Mouse (Mus musculus) lung, embryonic 14.5 days (tissue): ENCODE results near the gene Gnl3l. TPM values are rescaled to one million over a fixed set of nuclear protein-coding genes. Genes with fewer than 3 reads are reported as not detected.

Experiments
- ATAC-seq: fragments of 200-750 bp; cut with Nextera tagmentation; 2 replicates; pipeline ENCODE4 v1.8.0; 2017; ENCODE audit warnings: mild to moderate bottlenecking, moderate TSS enrichment, moderate library complexity; ENCODE audit not compliant: insufficient read depth
- DNase-seq: peaks from one replicate; pipeline ENCODE4 v3.0.0-alpha.2; 2015
- H3K27ac ChIP-seq: fragments of 300-500 bp; sonication (generic); 2 replicates; pipeline ENCODE4 v1.5.1; 2014; ENCODE audit warnings: low read depth, mild to moderate bottlenecking, moderate library complexity
- H3K27me3 ChIP-seq: fragments of 300-500 bp; sonication (generic); 2 replicates; pipeline ENCODE4 v1.6.1; 2014; ENCODE audit warnings: low read length, control low read depth; ENCODE audit not compliant: insufficient read depth
- H3K36me3 ChIP-seq: fragments of 300-500 bp; sonication (generic); 2 replicates; pipeline ENCODE4 v1.6.1; 2014; ENCODE audit warnings: control low read depth; ENCODE audit not compliant: insufficient read depth
- H3K4me1 ChIP-seq: fragments of 300-500 bp; sonication (generic); 2 replicates; pipeline ENCODE4 v1.6.1; 2014; ENCODE audit warnings: antibody characterized with exemption, control low read depth; ENCODE audit not compliant: insufficient read depth
- H3K4me2 ChIP-seq: fragments of 300-500 bp; sonication (generic); 2 replicates; pipeline ENCODE4 v1.6.1; 2014; ENCODE audit warnings: mild to moderate bottlenecking
- H3K4me3 ChIP-seq: fragments of 300-500 bp; sonication (generic); 2 replicates; pipeline ENCODE4 v1.5.1; 2014; ENCODE audit warnings: low read depth, low read length
- H3K9ac ChIP-seq: fragments of 300-500 bp; sonication (generic); 2 replicates; pipeline ENCODE4 v1.6.1; 2014
- H3K9me3 ChIP-seq: fragments of 300-500 bp; sonication (generic); 2 replicates; pipeline ENCODE4 v1.6.1; 2016; ENCODE audit warnings: low read depth, low read length, control low read depth
- CTCF ChIP-seq: IDR thresholded peaks from 2 replicates; pipeline ENCODE4 v1.5.1; 2016; ENCODE audit warnings: antibody characterized with exemption, low read depth
- WGBS: fragments of 180-500 bp; shearing (Covaris S2); extraction: QIAGEN DNeasy Blood & Tissue Kit; methylation state at CpG from one replicate; pipeline ENCODE4 v1.1.7; 2014; 5-methylcytosine and 5-hydroxymethylcytosine counted together
- polyA plus RNA-seq: library from polyadenylated mRNA; unstranded; fragments of >200 nt; fragmentation: Nextera tagmentation; extraction: Ambion mirVana; gene quantifications from 2 replicates; pipeline ENCODE4 v1.2.1, GENCODE M21; 2014

The Gnl3l gene
- polyA plus RNA-seq, 1 experiment from 2014 or later = 29.4 TPM

- peak; percentile 91 for DNase-seq
- Histone ChIP-seq H3K4me2 (peak overlapping the region; percentile 51), H3K4me1 (no peaks in the 10 kb centered on the region), H3K27ac (peak overlapping the region; percentile 75; the same call in 1 of the 2 replicates), H3K9ac (no peak overlapping the region), H3K4me3 (peak overlapping the region; percentile 9; the same call in 1 of the 2 replicates), H3K9me3 (no peaks in the 10 kb centered on the region), H3K27me3 (no peaks in the 10 kb centered on the region), H3K36me3 (no peaks in the 10 kb centered on the region)
- peak; percentile 97 for ATAC-seq
- 13% methylated on average over 25 of the region's 25 CpGs for WGBS
- TF ChIP-seq CTCF = peak; percentile 67
Measured at GRCm38 (mm10) chrX:150956522-150957300, 60.4 kb downstream of the Gnl3l start.

- Histone ChIP-seq H3K9ac (no peak overlapping the region), H3K36me3 (no peaks in the 10 kb centered on the region), H3K27me3 (no peaks in the 10 kb centered on the region), H3K4me1 (no peaks in the 10 kb centered on the region), H3K9me3 (no peaks in the 10 kb centered on the region), H3K27ac (peak overlapping the region; percentile 75; the same call in 1 of the 2 replicates), H3K4me3 (peak overlapping the region; percentile 9; the same call in 1 of the 2 replicates), H3K4me2 (peak overlapping the region; percentile 51)
- peak; percentile 28 for DNase-seq
- ATAC-seq = peak; percentile 35; the same call in 1 of the 2 replicates
- TF ChIP-seq CTCF = no peak
- 52% methylated on average over 1 of the region's 1 CpGs for WGBS
Measured at GRCm38 (mm10) chrX:150956016-150956415, 61.1 kb downstream of the Gnl3l start.

GRCm38 (mm10) chrX:150955441-150955840 is 61.7 kb downstream of the Gnl3l start:
- Histone ChIP-seq H3K4me2 (no peak overlapping the region), H3K27ac (no peak overlapping the region; the same call in 1 of the 2 replicates), H3K9ac (no peak overlapping the region), H3K9me3 (no peaks in the 10 kb centered on the region), H3K4me1 (no peaks in the 10 kb centered on the region), H3K36me3 (no peaks in the 10 kb centered on the region), H3K4me3 (no peak overlapping the region), H3K27me3 (no peaks in the 10 kb centered on the region)
- DNase-seq (no peak), ATAC-seq (no peak)
- 30% methylated on average over 2 of the region's 2 CpGs for WGBS
- TF ChIP-seq CTCF = no peak

- no peak overlapping the region for H3K9ac ChIP-seq
- ATAC-seq = no peak
- 78% methylated on average over 1 of the region's 1 CpGs for WGBS
- no peak overlapping the region for H3K4me3 ChIP-seq
- no peak for DNase-seq
- no peaks in the 10 kb centered on the region for H3K9me3 ChIP-seq
- no peaks in the 10 kb centered on the region for H3K4me1 ChIP-seq
- H3K27me3 ChIP-seq = no peaks in the 10 kb centered on the region
- H3K27ac ChIP-seq = no peak overlapping the region
- no peaks in the 10 kb centered on the region for H3K36me3 ChIP-seq
- no peak overlapping the region for H3K4me2 ChIP-seq
- TF ChIP-seq CTCF = no peak
Measured at GRCm38 (mm10) chrX:150954721-150955120, 62.4 kb downstream of the Gnl3l start.

Other genes starting within 250 kb of the Gnl3l start
- 946 and 954 TPM in 2 replicates for gene Maged2, start 203.0 kb downstream of the Gnl3l start, polyA plus RNA-seq
- 14.5 and 14.6 TPM in 2 replicates for gene Fgd1, start 28.8 kb upstream of the Gnl3l start, polyA plus RNA-seq
- 38.0 TPM in 2 replicates for gene Tsr2, start 79.2 kb upstream of the Gnl3l start, polyA plus RNA-seq
- gene Wnk3, start 180.8 kb upstream of the Gnl3l start, polyA plus RNA-seq = 3.0 and 3.8 TPM in 2 replicates